Mouse (Mus musculus) kidney, postnatal 0 days (tissue): ENCODE results near the gene Ntf5. TPM values are rescaled to one million over a fixed set of nuclear protein-coding genes. Genes with fewer than 3 reads are reported as not detected.
A peak's percentile ranks its signal among the peaks of the same experiment; 100 is the strongest.

ENCODE experiments used
- ATAC-seq: fragments of 200-750 bp; cut with Nextera tagmentation; replicated peaks from 2 replicates; pipeline ENCODE4 v1.8.0; 2017; ENCODE audit warnings: low read depth, moderate number of reproducible peaks, moderate TSS enrichment, moderate library complexity; ENCODE audit not compliant: low FRiP score
- DNase-seq: peaks from one replicate; pipeline ENCODE4 v3.0.0-alpha.2; 2016; ENCODE audit warnings: low spot score
- H3K27ac ChIP-seq: fragments of 300-500 bp; sonication (generic); 2 replicates; pipeline ENCODE4 v1.5.1; 2014; ENCODE audit warnings: mild to moderate bottlenecking
- H3K27me3 ChIP-seq: fragments of 300-500 bp; sonication (generic); 2 replicates; pipeline ENCODE4 v1.6.1; 2014; ENCODE audit warnings: low read length, mixed read lengths; ENCODE audit not compliant: insufficient read depth
- H3K36me3 ChIP-seq: fragments of 300-500 bp; sonication (generic); 2 replicates; pipeline ENCODE4 v1.6.1; 2014; ENCODE audit warnings: low read length, mixed read lengths; ENCODE audit not compliant: insufficient read depth
- H3K4me1 ChIP-seq: fragments of 300-500 bp; sonication (generic); replicated peaks from 2 replicates; pipeline ENCODE4 v1.6.1; 2014; ENCODE audit warnings: antibody characterized with exemption, low read length, mixed read lengths; ENCODE audit not compliant: insufficient read depth
- H3K4me2 ChIP-seq: fragments of 300-500 bp; sonication (generic); 2 replicates; pipeline ENCODE4 v1.6.1; 2014; ENCODE audit warnings: mild to moderate bottlenecking, low read length, moderate library complexity, mixed read lengths
- H3K4me3 ChIP-seq: fragments of 300-500 bp; sonication (generic); replicated peaks from 2 replicates; pipeline ENCODE4 v1.5.1; 2014; ENCODE audit warnings: low read depth, low read length
- H3K9ac ChIP-seq: fragments of 300-500 bp; sonication (generic); 2 replicates; pipeline ENCODE4 v1.6.1; 2014; ENCODE audit warnings: low read depth, low read length
- H3K9me3 ChIP-seq: fragments of 300-500 bp; sonication (generic); replicated peaks from 2 replicates; pipeline ENCODE4 v1.6.1; 2016; ENCODE audit warnings: low read length, inconsistent platforms, mixed read lengths
- CTCF ChIP-seq: IDR thresholded peaks from 2 replicates; pipeline ENCODE4 v1.5.1; 2016; ENCODE audit warnings: antibody characterized with exemption, low read depth, mild to moderate bottlenecking, moderate library complexity
- WGBS: fragments of 180-500 bp; shearing (Covaris S2); extraction: QIAGEN DNeasy Blood & Tissue Kit; methylation state at CpG from one replicate; pipeline ENCODE4 v1.1.7; 2014; 5-methylcytosine and 5-hydroxymethylcytosine counted together
- polyA plus RNA-seq: library from polyadenylated mRNA; unstranded; fragments of >200 nt; fragmentation: Nextera tagmentation; extraction: Ambion mirVana; gene quantifications from 2 replicates; pipeline ENCODE4 v1.2.1, GENCODE M21; 2015

Ntf5 gene
- polyA plus RNA-seq, 1 experiment from 2014 or later, result 1.5 TPM

DNA sequence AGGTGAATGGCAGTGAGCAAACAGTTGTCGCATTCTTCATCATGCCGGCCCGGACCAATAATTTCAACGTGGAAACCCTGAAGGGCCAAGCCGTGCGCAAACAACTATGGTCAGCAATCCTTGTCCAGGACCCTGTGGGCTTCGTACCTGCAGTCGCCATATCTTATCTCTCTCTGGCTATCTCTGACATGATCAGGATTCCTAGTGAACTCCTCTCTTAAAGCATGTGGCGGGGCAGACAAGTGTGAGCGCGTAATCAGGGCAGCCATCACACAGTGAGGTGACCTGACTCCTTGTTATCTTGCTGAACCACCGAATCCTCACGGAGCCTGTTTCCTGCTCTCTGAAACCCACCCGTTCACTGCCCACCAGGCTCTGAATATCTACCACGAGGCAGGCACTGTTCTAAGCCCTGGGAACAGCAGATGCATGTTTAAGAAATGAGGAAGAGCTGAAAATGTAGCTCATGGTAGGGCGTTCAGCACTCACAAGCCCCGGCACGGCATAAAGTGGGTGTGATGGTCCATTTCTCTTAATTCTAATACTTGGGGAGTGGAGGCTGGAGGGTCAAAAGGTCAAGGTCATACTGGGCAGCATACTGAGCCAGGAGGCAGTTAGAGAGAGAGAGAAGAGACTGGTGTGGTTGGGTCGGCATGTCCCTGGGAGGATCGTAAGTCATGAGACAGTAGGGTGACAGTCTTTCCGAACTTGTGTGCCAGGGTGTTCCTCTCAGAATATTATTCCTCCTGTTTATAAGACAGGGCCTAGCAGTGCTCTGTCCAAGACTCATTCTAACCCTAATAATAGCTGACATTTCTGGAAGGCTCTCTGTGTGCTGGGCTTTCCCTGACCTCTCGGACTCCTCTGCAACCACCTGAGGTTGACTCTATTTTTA, 30.3 kb downstream of the Ntf5 start:
- Histone ChIP-seq H3K36me3 (peaks cover 34% of the 10 kb centered on the region), H3K27ac (no peak overlapping the region), H3K4me2 (no peak overlapping the region), H3K9me3 (no peaks in the 10 kb centered on the region), H3K9ac (no peak overlapping the region), H3K27me3 (no peaks in the 10 kb centered on the region), H3K4me3 (no peak overlapping the region), H3K4me1 (no peaks in the 10 kb centered on the region)
- no peak for DNase-seq
- no peak for TF ChIP-seq CTCF
- no peak for ATAC-seq
- 83% methylated on average over 22 of the region's 22 CpGs for WGBS

DNA sequence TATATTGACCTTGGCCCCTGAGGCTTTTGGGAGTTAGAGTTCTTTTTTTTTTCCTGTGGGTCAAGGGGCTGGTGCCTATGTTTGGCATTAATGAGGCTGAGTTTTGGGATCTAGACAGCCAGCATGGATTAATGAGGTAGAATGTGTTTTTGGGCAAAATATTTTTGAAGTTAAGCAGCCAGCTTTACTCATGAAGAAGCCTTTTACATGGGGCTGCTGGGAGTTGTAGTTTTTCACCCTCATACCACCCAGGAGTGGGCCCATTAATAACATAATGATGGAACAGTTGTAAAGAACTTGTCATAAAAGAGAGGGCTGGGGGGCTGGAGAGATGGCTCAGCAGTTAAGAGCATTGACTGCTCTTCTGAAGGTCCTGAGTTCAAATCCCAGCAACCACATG, 33.1 kb downstream of the Ntf5 start:
- Histone ChIP-seq H3K4me1 (no peaks in the 10 kb centered on the region), H3K36me3 (peaks cover 38% of the 10 kb centered on the region), H3K4me3 (no peak overlapping the region), H3K4me2 (no peak overlapping the region), H3K9me3 (no peaks in the 10 kb centered on the region), H3K27ac (no peak overlapping the region), H3K27me3 (no peaks in the 10 kb centered on the region), H3K9ac (no peak overlapping the region)
- DNase-seq, result no peak
- TF ChIP-seq CTCF, result no peak
- no peak for ATAC-seq

DNA sequence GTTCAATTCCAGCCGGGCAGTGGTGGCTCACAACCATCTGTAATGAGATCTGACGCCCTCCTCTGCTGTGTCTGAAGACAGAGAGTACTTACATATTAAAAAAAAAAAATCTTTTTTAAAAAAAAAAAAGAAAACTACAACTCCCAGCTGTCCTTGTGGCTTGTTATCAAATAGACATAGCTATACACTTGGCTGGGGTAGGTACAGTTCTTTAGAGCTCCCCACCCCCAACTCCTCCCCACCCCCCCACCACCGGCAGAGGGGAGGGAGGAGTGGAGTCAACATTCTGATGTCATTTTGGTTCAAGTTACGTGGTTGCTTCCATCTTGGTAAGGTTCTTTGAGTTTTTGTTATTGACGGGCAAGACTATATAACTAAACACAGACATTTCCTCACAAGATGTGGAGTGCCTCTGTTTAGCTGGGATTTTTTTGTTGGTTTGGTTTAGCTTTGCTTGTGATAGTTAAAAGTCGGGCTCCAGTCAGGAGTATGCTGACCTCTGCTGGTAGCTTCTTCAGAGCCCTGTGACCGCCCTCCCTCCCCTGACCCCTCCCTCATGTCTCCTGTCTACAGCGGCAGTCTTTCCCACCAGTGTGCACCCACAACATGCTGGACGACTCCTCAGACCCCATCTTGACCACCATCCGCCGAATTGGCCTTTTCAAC, 34.0 kb downstream of the Ntf5 start:
- H3K27me3 ChIP-seq, result no peaks in the 10 kb centered on the region
- H3K9ac ChIP-seq, result no peak overlapping the region
- peak overlapping the region; percentile 40 for H3K27ac ChIP-seq
- H3K4me2 ChIP-seq, result no peak overlapping the region
- H3K36me3 ChIP-seq, result peaks cover 33% of the 10 kb centered on the region
- H3K4me1 ChIP-seq, result no peaks in the 10 kb centered on the region
- no peak overlapping the region for H3K4me3 ChIP-seq
- H3K9me3 ChIP-seq, result no peaks in the 10 kb centered on the region
- peak; percentile 70 for TF ChIP-seq CTCF
- 35% methylated on average over 11 of the region's 11 CpGs for WGBS
- ATAC-seq (0 out of 2 replicates have a peak, but pooled peaks have one; percentile 6), DNase-seq (peak; percentile 82)

DNA sequence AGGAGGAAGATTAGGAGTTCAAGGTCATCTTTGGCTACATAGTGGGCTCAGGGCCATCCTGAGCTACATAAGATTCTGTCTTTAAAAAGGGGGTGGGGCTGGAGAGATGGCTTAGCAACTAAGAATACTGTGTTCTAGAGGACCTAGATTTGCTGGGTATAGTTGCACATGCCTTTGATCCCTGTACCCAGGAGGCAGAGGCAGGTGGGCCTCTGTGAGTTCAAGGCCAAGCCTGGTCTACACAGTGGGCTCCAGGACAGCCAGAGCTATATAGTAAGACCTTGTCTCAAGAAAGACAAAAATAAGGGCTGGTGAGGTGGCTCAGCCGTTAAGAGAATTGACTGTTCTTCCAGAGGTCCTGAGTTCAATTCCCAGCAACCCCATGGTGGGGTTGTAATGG, 36.5 kb downstream of the Ntf5 start:
- 88% methylated on average over 1 of the region's 1 CpGs for WGBS
- Histone ChIP-seq H3K27ac (no peak overlapping the region), H3K27me3 (no peaks in the 10 kb centered on the region), H3K9me3 (no peaks in the 10 kb centered on the region), H3K4me1 (no peaks in the 10 kb centered on the region), H3K4me3 (no peak overlapping the region), H3K9ac (no peak overlapping the region), H3K4me2 (no peak overlapping the region), H3K36me3 (peaks cover 20% of the 10 kb centered on the region)
- no peak for TF ChIP-seq CTCF
- DNase-seq (no peak), ATAC-seq (no peak)

DNA sequence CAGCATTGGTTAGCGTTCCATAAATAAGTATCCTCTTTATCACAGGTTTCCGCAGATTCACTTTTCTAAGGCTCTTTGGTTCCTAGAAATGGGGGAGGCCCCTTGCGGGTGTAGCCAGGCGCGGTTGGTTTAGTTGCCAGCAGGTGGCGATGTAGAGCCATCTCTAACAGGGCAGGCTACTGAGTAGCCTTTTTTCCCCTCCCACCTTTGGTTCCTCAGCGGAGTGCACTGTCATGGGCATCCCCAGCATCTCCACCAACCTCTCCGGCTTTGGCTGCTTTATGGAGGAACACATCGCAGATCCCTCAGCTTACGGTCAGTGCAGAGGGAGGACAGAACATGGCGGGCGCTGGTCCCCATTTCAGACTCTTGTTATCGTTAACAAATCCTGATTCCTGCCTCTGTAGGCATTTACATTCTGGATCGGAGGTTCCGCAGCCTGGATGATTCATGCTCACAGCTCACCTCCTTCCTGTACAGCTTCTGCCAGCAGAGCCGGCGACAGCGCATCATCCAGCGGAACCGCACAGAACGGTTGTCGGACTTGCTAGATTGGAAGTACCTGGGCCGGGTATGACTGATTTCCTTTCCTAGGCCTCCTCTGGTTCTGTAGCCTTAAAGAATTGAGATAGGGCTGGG, 38.0 kb downstream of the Ntf5 start:
- no peak overlapping the region for H3K27ac ChIP-seq
- no peak overlapping the region for H3K9ac ChIP-seq
- peaks cover 26% of the 10 kb centered on the region; the same call in 1 of the 2 replicates for H3K36me3 ChIP-seq
- peak; percentile 91 for DNase-seq
- H3K9me3 ChIP-seq, result no peaks in the 10 kb centered on the region
- TF ChIP-seq CTCF, result peak; percentile 91
- 58% methylated on average over 23 of the region's 23 CpGs for WGBS
- no peaks in the 10 kb centered on the region for H3K27me3 ChIP-seq
- H3K4me1 ChIP-seq, result no peaks in the 10 kb centered on the region
- no peak overlapping the region for H3K4me2 ChIP-seq
- H3K4me3 ChIP-seq, result no peak overlapping the region
- ATAC-seq, result peak; percentile 72

DNA sequence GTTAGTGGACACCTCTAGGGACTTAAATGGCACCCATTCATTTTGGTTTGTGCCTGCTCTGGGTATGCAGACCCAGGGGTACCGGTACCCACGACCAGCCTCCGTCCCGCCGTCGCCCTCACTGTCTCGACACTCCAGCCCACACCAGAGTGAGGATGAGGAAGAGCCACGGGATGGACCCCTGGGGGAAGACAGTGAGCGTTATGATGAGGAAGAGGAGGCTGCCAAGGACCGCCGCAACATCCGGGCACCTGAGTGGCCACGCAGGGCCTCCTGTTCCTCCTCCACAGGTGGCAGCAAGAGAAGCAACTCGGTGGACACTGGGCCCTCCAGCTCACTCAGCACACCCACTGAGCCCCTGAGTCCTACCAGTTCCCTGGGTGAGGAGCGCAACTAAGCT, 41.5 kb downstream of the Ntf5 start:
- H3K27me3 ChIP-seq, result no peaks in the 10 kb centered on the region
- 94% methylated on average over 15 of the region's 15 CpGs for WGBS
- peaks cover 23% of the 10 kb centered on the region; the same call in 1 of the 2 replicates for H3K36me3 ChIP-seq
- no peak for ATAC-seq
- no peaks in the 10 kb centered on the region for H3K9me3 ChIP-seq
- H3K4me3 ChIP-seq, result no peak overlapping the region
- no peak overlapping the region for H3K4me2 ChIP-seq
- H3K9ac ChIP-seq, result no peak overlapping the region
- TF ChIP-seq CTCF, result no peak
- no peak for DNase-seq
- H3K4me1 ChIP-seq, result peaks cover 11% of the 10 kb centered on the region; the same call in 1 of the 2 replicates
- H3K27ac ChIP-seq, result no peak overlapping the region
